Mouse (Mus musculus) 3134 (cell line): ENCODE measurements around the gene Clpb.

Experiments used
- DNase-seq: peaks from one replicate; pipeline ENCODE4 v3.0.0-alpha.2; 2011; ENCODE audit warnings: low spot score; ENCODE audit not compliant: insufficient read length; ENCODE audit errors: extremely low read depth

Clpb gene

DNA sequence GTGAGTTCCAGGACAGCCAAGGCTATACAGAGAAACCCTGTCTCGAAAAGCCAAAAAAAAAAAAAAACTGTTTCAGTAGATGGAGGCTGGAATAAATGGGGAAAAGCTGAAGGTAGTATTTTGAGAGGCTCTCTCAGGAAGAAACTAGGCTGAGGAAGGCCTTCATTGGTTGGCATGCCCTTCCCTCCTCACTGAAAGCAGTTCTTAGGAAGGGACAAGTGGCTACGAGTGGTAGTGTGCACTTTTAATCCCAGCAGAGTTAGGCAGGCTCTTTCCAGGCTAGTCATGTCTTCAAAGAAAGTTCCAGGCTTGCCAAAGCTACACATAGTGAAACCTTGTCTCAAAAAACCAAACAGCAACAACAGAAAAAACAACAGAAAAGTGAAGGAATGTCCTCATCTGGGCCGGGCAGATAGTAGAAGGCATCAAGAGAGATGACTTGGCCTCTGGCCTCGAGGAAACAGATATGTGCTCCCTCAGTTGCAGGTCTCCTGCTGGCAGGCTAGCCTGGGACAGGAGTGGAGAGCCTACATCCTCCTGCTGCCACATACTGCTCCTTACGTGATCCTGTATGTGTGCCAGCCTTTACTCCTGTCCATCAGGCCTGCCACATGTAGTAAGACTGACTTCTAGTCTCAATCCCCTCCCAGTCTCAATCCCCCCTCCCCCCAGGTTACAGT lies 8.3 kb downstream of the Clpb start:
- no peak for DNase-seq

GRCm38 (mm10) chr7:101673497-101673896 lies 10.1 kb downstream of the Clpb start:
- DNase-seq = no peak

DNA sequence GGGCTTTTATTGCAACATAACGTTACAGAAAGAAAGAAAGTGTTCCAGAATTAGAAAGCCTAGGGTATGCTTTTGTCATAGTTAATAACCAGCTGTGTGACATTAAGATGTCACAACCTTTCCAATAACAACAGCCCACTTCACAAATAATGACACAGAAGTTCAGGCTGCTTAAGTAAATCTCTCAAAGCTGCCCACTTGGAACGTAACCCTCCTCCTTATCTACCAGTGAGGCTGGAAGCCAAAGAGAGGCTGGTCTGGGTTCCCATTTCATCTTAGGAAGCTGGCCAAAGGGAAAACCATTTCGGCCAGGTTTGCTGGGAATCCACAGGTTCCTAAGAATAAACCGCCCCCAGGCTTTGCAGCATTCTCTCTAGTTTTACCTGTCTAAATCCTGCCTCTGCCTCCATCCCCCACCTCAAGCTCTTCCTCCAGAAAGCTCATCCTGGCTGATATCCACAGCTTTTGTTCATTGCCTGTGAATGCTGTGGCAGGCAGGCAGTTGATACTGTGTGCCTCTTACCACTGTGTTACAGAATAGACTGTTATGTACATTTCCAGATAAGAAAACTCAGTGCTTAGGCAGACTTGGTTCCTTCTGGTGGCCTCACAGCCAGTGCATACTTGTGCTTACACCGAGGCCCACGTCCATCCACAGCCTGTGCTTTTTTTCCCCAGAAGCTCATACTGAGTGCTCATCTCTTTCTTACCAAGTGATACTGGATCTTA lies 12.8 kb downstream of the Clpb start:
- DNase-seq = no peak

GRCm38 (mm10) chr7:101676762-101677308 lies 13.4 kb downstream of the Clpb start:
- no peak for DNase-seq

DNA sequence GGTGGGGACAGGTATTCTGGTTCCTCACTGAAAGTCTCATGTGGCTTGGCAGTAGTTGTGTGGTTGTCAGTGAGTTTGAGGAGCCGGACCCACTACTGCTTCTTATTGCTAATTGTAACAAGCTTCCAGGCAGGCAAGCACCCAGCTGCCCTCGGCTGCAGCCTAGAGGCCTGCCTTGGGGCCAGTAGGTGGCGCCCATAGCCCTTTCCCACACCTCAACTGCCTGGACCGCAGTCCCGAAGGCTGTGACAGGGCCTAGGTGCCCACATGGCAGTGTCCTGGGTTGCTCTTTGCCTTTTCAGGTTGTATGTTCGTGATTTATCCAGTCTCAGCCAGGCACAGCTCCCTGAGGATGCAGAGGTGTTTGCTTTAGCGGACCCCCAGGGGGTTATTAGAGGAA lies 16.2 kb downstream of the Clpb start:
- peak; percentile 55 for DNase-seq

DNA sequence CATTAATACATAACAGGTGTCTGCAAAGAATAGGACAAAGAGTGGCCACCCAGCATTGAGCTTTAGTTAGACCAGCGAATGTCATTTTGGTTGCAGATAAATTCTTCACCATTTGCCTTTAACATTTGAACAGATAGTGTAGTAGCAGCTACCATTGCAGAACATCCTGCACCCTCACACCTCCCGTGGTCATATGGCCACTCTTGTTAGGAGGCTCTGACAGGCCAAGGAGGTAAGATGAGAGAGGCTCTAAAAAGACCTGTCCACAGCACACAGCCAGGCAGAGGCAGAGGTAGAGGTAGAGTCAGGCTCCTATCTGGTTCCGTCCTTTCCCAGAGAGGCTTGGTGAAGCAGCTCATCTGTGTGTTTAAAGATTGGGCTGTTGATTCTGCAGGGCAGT lies 17.5 kb downstream of the Clpb start:
- no peak for DNase-seq

DNA sequence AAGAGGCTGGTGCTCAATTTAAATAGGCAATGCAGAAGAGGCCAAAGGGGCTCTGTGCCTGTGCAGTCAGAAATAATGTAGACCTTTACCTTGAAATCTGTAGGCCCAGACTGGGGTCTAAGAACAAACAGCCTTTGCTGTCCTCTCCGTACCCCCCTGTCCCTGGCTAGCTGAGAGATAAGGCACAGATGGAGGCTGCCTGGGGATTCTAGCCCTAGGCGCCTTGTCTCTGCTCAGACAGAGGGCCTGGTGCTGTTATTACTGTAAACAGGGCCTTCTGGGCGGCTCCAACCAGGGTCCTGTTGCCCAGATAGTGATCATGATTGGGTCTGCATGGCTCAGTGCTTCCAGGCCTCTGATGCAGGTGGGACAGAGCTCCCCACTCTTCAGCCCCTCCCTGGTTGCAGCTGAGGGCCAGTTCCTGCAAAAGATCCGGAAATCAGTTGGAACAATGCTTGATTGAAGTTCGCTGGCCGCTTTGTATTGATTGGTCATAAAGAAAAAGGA lies 18.2 kb downstream of the Clpb start:
- no peak for DNase-seq

GRCm38 (mm10) chr7:101682886-101683285 lies 19.5 kb downstream of the Clpb start:
- no peak for DNase-seq

DNA sequence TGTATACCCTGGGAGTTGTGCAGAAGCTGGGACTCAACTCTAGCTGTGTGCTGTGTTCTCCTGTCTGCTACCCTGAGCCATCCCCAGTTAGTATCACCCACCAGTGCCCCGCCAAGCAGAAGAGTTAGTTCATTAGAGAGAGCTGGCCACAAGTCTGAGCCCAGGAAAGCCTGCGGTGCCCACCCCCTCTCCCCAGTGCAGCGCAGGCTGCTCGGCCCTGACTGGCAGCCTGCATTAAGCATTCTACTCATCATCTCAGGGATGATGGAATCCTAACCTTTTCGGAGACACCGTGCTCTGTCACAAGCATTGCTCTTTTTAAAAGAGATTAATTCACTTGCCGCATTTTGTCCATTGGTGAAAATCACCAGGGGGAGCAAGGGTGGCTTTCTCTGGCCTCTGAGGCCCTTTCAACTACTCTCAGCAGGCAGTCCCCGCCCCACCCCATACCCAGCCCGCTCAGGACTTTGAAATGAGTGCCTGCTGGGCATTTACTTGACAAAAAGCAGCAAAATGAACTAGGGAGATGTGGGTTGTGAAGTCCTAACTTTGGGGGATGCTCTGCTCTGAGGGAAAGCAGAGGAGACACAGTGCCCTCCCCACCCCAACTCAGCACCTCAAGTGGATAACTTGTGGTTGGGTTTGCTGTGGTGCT lies 20.7 kb downstream of the Clpb start:
- no peak for DNase-seq

DNA sequence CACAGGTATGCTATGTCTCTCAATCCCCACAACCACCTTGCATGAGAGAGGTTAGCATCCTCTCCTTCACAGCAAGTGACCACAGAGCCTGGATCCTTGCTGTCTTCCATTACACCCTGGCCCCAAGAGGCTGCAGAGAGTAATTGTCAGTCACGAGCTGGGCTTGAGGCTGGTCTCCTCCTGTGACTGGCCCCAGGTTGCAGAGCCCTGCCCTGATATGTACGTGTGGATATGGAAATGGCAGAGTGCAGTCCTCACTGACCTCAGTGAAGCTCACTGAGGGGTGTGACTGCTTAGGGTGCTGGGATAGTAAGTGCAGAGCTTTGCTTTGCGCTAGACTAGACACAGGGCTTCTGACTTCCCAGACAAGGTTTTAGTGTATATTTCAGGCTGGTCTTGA lies 21.2 kb downstream of the Clpb start:
- DNase-seq = no peak

DNA sequence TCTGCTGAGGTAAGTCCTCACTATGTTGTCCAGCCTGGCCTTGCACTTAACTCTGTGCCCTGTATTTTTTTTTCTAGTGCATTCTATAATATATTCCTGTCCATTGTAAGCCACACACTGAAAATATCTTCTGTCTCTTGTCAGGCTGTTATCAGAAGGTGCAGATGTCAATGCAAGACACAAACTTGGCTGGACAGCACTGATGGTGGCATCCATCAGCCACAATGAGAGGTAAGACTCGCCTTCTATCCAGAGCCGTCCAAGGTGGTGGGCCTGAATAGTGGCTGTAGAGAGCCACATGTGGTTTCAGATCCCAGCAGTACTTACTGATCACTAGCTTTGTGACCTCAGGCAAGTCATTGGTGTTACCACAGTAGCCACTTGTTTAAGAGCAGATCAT lies 23.7 kb downstream of the Clpb start:
- no peak for DNase-seq

DNA sequence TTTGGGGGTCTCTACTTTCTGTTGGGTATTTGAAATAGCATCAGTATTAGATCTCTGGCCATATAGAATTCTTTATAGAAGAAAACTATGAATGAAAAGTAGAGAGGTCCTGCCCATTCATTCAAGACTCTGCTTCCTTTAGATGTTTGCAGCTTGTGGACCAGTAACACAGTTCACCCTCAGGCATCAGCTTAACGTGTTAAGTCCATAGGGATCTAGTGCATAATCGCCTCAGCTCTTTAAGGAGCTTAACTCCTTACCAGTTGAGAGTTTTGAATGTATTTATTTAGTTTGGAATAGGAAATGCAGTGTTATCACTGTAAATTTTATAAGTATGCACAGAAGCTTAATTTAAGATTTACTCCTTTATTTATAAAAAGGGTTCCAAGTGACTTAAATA lies 27.0 kb downstream of the Clpb start:
- no peak for DNase-seq

DNA sequence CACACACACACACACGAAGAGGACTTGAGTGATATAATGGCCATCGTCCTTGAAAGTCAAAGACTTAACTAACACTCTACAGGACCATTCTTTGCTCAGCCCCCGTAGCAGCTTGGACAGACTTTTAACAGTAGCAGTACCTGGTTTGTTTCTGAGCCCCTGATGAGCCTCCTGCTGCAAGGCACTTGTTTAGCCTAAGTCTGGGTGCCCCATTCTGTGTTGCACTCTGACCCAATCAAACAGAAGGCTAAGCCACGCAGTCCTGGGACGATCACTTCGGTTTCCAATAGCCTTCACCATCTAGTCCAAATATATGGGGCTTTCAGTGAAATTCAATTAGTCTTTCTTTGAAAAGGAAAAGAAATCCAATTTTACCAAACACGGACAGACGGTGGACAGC lies 28.4 kb downstream of the Clpb start:
- DNase-seq = no peak

DNA sequence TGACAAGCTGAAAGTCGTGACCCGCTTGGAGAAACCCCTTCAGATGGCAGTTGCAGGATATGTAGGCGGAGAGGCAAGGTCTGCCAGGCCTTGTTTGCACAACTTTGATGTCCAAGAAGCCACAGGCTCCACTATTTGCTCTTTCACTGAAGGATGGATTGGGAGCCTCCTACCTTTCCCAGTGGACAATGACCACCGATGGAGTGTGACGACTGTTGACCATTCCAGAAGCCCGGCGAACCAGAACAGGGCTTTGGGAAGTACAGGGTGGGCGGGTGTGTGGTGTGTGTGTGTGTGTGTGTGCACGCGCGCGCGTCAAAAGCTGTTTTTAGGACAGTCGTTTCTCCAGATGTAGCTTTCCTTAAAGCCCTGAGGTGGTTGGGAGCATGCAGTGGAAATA lies 29.0 kb downstream of the Clpb start:
- DNase-seq = no peak

GRCm38 (mm10) chr7:101695483-101695882 lies 32.0 kb downstream of the Clpb start:
- DNase-seq = no peak

DNA sequence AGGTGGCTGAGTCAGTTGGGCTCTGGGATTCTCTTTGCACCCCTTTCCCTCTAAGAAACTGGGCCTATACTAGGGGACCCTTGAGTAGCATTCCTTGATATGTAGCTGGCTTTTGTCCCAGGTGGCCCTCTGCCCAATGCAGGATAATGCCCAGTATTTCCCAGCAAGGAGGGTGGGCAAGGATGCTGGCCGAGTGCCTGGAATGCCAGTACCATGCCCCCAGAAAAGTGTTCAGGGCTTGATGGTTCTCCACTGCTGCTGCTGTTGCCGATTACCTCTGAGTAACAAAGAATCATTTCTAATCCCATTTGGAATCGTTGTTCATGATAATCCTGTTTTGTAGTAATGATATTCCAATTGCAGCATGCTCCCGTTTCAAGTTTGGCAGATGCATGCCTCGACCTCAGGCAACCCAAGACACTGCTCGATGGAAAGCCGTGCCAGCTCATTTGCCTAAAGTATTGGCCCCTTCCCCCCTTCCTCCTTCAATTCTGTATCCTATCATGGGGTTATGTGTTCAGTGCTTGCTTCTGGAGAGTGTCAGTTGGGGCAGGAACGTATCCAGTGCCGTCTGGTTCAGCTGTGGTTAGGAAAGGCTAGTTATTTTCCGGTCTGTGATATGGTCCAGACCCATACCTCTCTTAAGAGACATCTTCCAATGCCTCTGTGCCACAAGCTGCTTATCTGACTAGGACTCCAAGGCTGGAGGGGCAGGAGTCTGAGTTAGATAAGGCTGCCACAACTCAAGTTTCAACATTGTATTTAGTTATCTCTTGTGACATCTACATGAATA lies 33.7 kb downstream of the Clpb start:
- no peak for DNase-seq

- no peak for DNase-seq
Observed at GRCm38 (mm10) chr7:101700296-101700695, 36.9 kb downstream of the Clpb start.

- no peak for DNase-seq
Observed at GRCm38 (mm10) chr7:101702706-101703105, 39.3 kb downstream of the Clpb start.

DNA sequence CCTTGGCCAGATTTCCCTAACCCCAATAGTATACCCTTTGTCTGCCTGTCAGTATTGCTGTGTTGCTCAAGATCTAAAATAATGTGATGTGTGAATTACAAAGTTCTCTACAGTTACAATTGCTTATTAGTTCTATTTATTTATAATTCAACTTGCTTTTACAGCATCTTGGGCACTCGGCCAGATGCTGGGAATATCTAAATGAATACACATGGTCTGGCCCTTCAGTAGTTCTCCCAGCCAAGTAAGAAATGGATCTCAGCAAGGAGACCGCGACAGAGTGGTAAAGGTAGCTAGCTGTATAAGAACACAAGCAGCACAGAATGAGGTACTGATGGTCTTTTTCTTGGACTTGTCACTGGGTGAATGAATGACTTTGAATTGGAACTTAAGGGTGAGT lies 46.2 kb downstream of the Clpb start:
- DNase-seq = no peak

DNA sequence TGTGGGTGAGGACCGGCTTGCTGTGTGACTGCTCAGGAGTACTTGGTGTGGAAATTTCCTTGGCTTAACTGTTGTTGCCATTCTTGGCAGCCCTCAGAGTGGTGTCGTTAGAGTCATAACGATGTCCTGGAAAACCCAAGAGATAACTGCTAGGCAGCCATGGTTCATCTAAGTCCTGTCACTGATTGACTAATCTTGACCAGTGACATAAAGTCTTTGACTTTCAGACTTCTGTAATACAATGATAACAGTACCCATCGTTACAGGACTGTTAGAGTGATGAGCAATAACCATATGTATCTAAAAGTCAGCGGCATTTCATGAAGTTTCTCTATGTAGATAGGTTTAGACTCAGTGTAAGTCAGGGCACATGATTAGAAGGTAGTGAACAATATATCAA lies 46.8 kb downstream of the Clpb start:
- no peak for DNase-seq
